Mouse (Mus musculus) ES-Bruce4 (cell line): Measurements from ENCODE around the gene Slx1b. TPM values are rescaled to one million over a fixed set of nuclear protein-coding genes. Genes with fewer than 3 reads are reported as not detected.
A peak's percentile ranks its signal among the peaks of the same experiment; 100 is the strongest.
"Not testable (repeated sequence)": the region's sequence is repeated elsewhere in the genome, so short reads cannot be mapped to it uniquely, and the experiment has no call there.

Source experiments
- H3K27ac ChIP-seq: 2 replicates; pipeline ENCODE4 v1.5.1; 2012; ENCODE audit warnings: low read length, inconsistent platforms; ENCODE audit not compliant: insufficient read depth
- H3K27me3 ChIP-seq: 2 replicates; pipeline ENCODE4 v1.6.1; 2012; ENCODE audit warnings: mild to moderate bottlenecking, low read length, inconsistent platforms; ENCODE audit not compliant: control insufficient read depth, poor library complexity, insufficient read depth, severe bottlenecking
- H3K36me3 ChIP-seq: 2 replicates; pipeline ENCODE4 v1.6.1; 2012; ENCODE audit warnings: inconsistent platforms, mild to moderate bottlenecking, low read length, moderate library complexity; ENCODE audit not compliant: control insufficient read depth, poor library complexity, insufficient read depth, severe bottlenecking
- H3K4me1 ChIP-seq: one replicate; pipeline ENCODE4 v1.8.1; 2011; ENCODE audit warnings: low read length; ENCODE audit not compliant: control insufficient read depth, insufficient read depth
- H3K4me3 ChIP-seq: 2 replicates; pipeline ENCODE4 v1.5.1; 2011; ENCODE audit warnings: low read depth, mild to moderate bottlenecking, low read length
- H3K9ac ChIP-seq: 2 replicates; pipeline ENCODE4 v1.6.1; 2012; ENCODE audit warnings: low read depth, mild to moderate bottlenecking, inconsistent platforms; ENCODE audit not compliant: poor library complexity, severe bottlenecking
- H3K9me3 ChIP-seq: replicated peaks from 2 replicates; pipeline ENCODE4 v1.6.1; 2012; ENCODE audit warnings: mild to moderate bottlenecking, low read length, inconsistent platforms; ENCODE audit not compliant: control insufficient read depth, poor library complexity, insufficient read depth, severe bottlenecking
- CTCF ChIP-seq: IDR thresholded peaks from one replicate; pipeline ENCODE4 v1.8.1; 2011; ENCODE audit warnings: low read depth, low read length
- EP300 ChIP-seq: IDR thresholded peaks from 2 replicates; pipeline ENCODE4 v1.6.1; 2011; ENCODE audit warnings: low read depth, low read length; ENCODE audit not compliant: insufficient read depth
- POLR2A ChIP-seq: IDR thresholded peaks from one replicate; pipeline ENCODE4 v1.8.1; 2011; ENCODE audit warnings: low read length; ENCODE audit not compliant: insufficient read depth
- polyA plus RNA-seq: library from polyadenylated mRNA; stranded (reverse); fragments of >200 nt; gene quantifications from 2 replicates; pipeline ENCODE4 v1.2.4, GENCODE M21; 2011; ENCODE audit warnings: low read depth; ENCODE audit not compliant: missing spikeins, insufficient read depth, insufficient read length

Gene Slx1b
- polyA plus RNA-seq, 1 experiment, result 16.6 TPM

GRCm38 (mm10) chr7:126736122-126736521 is 40.5 kb upstream of the Slx1b start:
- Histone ChIP-seq H3K27ac (no peak overlapping the region), H3K36me3 (no peaks in the 10 kb centered on the region), H3K9me3 (no peaks in the 10 kb centered on the region), H3K4me3 (no peak overlapping the region), H3K9ac (no peak overlapping the region), H3K27me3 (no peaks in the 10 kb centered on the region), H3K4me1 (no peaks in the 10 kb centered on the region)
- TF ChIP-seq POLR2A (no peak), CTCF (no peak), EP300 (no peak)

- not testable (repeated sequence) for H3K27me3 ChIP-seq, H3K27ac ChIP-seq, H3K4me1 ChIP-seq, H3K36me3 ChIP-seq, H3K9ac ChIP-seq, H3K4me3 ChIP-seq, H3K9me3 ChIP-seq
These were observed 34.7 kb upstream of the Slx1b start for GRCm38 (mm10) chr7:126730256-126730789.

- no peak overlapping the region for H3K4me3 ChIP-seq
- TF ChIP-seq CTCF, result no peak
- no peak for TF ChIP-seq EP300
- TF ChIP-seq POLR2A, result no peak
- no peaks in the 10 kb centered on the region for H3K27me3 ChIP-seq
These were observed 30.1 kb upstream of the Slx1b start for GRCm38 (mm10) chr7:126725667-126726066.

GRCm38 (mm10) chr7:126725077-126725476 is 29.5 kb upstream of the Slx1b start:
- TF ChIP-seq EP300, result no peak
- no peak for TF ChIP-seq CTCF
- no peak for TF ChIP-seq POLR2A
- H3K27ac ChIP-seq, result no peak overlapping the region
- H3K4me3 ChIP-seq, result no peak overlapping the region
- H3K27me3 ChIP-seq, result no peaks in the 10 kb centered on the region
- no peaks in the 10 kb centered on the region for H3K36me3 ChIP-seq
- H3K9ac ChIP-seq, result no peak overlapping the region
- H3K9me3 ChIP-seq, result no peaks in the 10 kb centered on the region; the same call in 1 of the 2 replicates
- no peaks in the 10 kb centered on the region for H3K4me1 ChIP-seq

More at GRCm38 (mm10) chr7:126725667-126726066, 30.1 kb upstream of the Slx1b start:
- H3K4me1 ChIP-seq, result no peaks in the 10 kb centered on the region
- no peak overlapping the region for H3K27ac ChIP-seq
- no peaks in the 10 kb centered on the region for H3K36me3 ChIP-seq
- no peaks in the 10 kb centered on the region; the same call in 1 of the 2 replicates for H3K9me3 ChIP-seq
- H3K9ac ChIP-seq, result no peak overlapping the region

- no peak overlapping the region for H3K9ac ChIP-seq
- no peaks in the 10 kb centered on the region for H3K4me1 ChIP-seq
- no peak for TF ChIP-seq POLR2A
- TF ChIP-seq EP300, result no peak
- no peak for TF ChIP-seq CTCF
These were observed 26.1 kb upstream of the Slx1b start for GRCm38 (mm10) chr7:126721635-126722034.

GRCm38 (mm10) chr7:126718787-126719337 is 23.3 kb upstream of the Slx1b start:
- H3K4me1 ChIP-seq, result no peaks in the 10 kb centered on the region
- no peaks in the 10 kb centered on the region for H3K36me3 ChIP-seq
- TF ChIP-seq EP300, result no peak
- peak; percentile 73 for TF ChIP-seq CTCF

More at GRCm38 (mm10) chr7:126721635-126722034, 26.1 kb upstream of the Slx1b start:
- Histone ChIP-seq H3K27me3 (no peaks in the 10 kb centered on the region), H3K27ac (no peak overlapping the region), H3K36me3 (no peaks in the 10 kb centered on the region), H3K4me3 (no peak overlapping the region), H3K9me3 (no peaks in the 10 kb centered on the region; the same call in 1 of the 2 replicates)

More at GRCm38 (mm10) chr7:126718787-126719337, 23.3 kb upstream of the Slx1b start:
- no peak overlapping the region for H3K9ac ChIP-seq
- no peaks in the 10 kb centered on the region; the same call in 1 of the 2 replicates for H3K9me3 ChIP-seq
- H3K27me3 ChIP-seq, result no peaks in the 10 kb centered on the region
- no peak overlapping the region for H3K27ac ChIP-seq
- H3K4me3 ChIP-seq, result no peak overlapping the region
